Mouse (Mus musculus) thymus, postnatal 10 days (tissue): ENCODE measurements at regions not wholly inside any gene's neighbourhood (a gene's known extent, or its start where the extent isn't known, plus 50 kb on each side); places are given as distances from the start of the nearest gene placed in this dataset.

Experiments
- DNase-seq, 2 experiments: peaks; one replicate each; pipeline ENCODE4 v3.0.0; 2021; ENCODE audit warnings: low spot score in 2 of 2

DNA sequence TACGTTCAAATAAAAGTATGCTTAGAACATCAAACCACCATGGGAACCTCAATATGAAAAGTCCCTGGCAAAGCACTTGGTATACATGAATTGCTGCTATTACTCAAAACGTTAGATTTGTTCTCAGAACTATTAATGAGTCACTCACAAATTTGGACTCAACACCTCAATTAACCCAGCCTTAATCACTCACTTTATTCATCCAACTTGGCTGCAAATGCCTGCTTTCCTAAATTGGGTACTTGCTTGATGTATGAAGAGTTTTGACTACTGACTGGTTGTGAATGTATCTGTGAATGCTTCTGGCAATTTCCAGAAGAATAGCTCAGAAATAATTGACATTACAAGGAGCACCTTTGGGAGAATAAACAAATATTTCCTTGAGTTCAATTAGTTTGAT, 308.6 kb downstream of the Arl4a start:
- no peak for DNase-seq

DNA sequence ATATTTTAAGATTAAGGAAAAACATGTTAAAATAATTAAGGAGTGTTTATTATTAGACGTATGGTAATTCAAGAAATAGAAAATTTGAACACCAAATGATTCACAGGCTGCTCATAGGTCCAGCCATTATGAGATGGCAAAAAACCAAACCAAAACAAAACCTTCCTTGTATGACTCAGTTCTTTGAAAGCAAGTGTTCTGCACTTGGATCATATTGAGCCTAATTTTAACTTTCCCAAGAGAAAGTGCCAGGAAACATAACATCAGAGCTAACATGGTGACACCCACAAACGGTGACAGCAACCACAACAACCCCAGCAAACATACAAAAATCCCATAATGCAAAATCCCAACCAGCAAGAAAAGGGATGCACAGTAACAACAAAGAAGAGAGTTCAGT, 313.7 kb downstream of the Arl4a start:
- DNase-seq = no peak

DNA sequence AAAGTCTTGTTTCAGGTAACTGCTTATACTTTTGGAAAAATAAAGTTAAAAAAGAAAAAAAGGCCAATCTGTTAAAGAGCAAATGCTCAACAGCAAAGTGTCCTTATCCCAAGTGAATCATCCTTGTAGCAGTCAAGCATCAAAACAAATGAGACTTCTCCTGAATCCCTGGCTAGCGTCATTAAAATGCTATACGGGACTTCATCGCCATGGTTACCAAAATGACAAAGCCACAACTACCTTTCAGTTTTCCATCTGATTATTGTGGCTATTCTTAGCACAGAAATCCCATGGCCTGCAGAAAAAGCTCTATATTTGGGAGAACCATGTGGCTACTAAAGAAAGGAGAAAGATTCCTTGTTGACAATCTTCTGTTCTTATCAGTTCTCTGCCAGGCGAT, 322.7 kb downstream of the Arl4a start:
- no peak for DNase-seq

DNA sequence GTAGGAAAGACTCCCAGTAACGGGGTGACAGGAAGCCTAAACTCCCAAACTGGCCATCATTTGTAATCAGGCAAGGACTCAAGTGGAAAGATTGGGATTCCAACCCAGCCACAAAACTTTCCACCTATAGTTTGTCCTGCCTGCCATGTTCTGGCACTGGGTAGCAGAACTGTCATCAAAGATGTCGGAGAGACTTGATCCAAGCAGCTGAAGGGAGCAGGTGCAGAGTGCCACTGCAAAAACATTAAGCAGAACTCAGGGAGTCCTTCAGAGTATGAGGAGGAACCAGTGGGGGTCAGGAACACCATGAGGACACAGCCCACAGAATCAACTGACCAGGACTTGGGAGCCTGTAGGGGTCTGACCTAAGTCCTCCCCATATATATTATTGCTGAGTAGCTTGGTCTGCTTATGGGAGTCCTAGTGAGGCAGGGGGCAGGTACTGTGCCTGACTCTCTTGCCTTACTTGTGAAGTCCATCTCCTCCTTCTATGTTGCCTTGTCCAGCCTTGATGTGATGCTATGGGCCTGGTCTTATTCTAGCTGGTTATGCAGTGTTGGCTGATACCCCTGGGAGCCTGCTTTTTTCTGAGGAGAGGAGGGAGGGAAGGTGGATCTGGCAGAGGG, 323.5 kb downstream of the Arl4a start:
- DNase-seq = no peak

DNA sequence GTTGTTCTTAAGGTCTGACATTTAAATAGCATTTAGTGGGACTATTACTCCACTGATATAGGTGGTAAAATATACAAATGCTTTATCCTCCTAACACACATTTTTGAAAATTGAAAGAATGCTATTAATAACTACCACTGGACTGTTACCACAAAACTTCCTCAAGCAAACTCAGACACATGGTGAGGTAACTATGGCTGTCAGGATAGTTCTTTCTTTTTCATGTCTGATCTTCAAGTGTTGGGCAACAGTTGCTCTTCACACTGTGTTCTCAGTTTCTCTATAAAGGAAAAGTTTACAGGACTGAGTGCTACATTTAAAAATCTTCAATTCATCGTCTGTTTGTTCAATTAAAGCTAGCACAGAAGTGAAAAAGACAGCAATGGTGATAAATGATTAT, 326.0 kb downstream of the Arl4a start:
- DNase-seq = no peak

DNA sequence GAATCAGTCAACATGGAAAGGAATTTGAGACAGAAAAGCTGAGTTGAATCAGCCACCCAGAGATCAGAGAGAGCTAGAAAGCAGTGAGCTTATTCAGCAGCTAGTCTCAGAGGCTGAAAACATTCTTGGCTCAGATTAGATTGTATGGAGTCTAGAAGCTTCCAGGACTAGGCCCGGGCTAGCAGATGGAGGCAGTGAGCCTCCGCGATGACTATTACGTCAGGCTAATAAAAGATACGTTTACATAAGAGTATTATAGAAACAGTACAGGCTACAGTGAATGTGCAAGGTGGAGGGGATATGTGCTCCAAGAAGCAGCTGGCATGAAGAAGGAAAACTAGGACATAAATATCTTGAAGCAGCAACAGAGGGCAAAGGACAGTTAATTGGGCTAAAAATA, 328.0 kb downstream of the Arl4a start:
- DNase-seq = no peak

DNA sequence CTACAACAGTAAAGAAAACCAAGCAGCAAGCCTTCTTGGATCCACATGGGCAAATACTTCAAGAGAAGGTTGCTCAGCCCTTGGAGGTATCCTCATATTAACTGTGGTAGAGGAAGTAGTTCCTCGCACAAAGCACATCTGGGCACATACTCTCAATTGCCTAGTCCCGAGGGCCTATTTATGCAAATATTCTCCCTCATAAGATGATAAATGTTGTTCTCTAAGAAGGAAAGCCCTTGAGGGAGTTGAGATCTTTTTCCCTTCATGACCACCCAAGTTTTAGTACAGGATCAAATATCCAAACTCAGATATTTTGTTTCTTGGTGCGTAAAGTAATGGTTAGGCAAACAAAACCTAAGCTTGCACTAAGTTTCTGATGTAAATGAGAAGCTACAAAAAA, 340.6 kb downstream of the Arl4a start:
- DNase-seq = no peak

DNA sequence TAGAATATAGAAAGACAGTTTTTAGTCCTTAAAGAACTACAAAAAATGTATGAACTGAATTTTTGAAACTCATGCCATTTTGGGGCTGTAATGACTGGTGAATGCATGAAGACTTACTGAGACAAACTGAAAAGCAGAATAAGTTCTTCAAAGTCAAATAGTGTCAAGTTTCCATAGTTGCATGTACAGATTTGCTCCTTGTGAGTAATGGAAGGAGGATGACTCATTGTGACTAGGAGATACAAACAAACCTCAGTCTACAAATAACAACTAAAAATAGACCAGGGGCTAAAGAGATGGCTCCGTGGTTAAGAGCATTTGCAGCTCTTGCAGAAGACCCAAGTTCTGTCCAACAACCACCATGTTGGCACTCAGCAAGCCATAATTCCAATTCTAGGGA, 342.5 kb downstream of the Arl4a start:
- DNase-seq = no peak

DNA sequence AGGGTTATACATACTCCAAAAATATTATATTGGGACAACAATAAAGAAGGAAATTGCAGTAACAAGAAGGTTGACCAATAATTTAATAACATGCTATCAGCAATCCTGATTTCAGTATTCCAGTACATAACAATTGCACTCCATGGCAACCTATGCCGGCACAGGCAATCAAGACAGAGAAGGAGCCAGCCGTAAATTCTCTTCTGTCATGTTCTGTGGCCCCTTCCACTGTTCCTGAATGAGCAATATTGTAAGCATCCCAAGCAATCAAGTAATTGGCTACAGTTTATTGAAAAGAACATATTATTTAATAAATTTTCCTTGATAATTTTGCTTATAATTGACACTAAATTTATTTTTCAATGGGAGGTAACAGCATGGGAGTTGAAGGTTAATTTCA, 345.8 kb downstream of the Arl4a start:
- DNase-seq = no peak

DNA sequence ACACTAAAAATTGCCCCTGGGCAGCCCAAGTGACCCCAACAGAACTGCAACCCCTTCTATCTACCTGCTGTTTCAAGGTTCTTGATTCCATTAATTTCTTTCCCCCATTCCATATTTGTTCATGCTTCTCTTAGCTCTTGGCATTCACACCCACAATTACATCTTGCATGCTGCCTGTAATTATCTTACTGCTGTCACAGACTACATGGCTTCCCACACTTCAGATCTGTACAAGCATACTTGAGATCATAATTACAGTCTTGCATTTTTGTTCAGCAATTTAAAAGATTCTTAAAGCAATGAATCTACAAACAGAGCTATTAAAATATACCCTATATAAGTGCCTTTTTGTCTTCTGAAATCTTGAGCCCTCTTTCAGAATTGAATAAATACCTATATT, 352.4 kb downstream of the Arl4a start:
- DNase-seq = no peak

DNA sequence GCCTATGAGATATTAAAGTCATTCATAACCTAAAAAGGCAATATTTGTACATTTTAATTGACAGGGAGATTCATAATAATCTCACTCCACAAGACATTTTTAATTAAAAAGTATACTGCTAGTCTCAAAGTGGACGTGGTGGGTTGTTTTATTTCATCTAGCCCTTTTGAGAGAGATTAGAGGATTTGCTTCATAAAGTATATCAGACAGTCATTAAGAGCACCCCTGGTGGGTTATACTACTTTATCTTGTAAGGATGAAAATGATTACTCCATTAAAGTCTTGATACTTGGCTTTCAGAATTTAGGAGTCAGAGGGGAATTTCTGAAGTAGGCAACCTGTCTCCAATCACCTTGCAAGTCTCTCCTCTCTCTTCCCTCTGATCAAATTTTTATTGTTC, 355.7 kb downstream of the Arl4a start:
- no peak for DNase-seq

DNA sequence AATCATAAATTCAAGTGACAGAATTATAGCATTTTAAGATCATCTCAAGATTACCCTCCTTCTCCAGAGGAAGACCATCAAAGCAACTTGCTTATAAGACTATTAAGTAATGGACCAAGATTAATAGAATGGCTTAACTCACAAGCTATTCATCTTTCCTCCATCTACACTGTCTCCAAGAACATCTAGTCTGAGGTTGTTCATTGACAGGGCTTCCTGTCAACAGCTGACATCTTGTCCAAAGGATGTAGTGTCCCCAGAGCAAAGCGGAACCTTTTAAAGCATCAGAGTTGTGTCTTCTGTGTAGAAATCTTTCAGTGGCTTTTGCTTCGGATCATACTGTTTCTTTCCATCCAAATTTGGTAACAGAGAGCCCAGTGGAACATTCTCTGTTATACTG, 362.2 kb downstream of the Arl4a start:
- DNase-seq = no peak

DNA sequence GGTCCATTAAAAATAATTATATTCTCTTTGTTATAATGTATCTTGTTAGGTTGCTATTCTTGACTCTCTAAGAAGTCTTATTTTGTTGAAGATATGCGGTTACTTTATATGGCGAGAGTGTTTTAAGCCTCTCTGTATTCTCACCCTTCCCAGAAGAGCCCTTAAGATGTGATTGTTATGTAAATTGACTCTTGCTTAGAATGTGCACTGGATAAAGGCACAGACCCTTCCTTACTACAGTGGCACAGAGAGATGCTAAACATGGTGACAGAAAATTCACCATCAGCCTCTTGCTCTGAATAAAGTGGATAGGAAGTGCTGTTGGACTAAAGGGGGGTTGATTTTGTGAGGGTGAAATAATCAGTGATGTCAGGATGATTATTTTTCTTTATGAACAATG, 370.1 kb downstream of the Arl4a start:
- no peak for DNase-seq

DNA sequence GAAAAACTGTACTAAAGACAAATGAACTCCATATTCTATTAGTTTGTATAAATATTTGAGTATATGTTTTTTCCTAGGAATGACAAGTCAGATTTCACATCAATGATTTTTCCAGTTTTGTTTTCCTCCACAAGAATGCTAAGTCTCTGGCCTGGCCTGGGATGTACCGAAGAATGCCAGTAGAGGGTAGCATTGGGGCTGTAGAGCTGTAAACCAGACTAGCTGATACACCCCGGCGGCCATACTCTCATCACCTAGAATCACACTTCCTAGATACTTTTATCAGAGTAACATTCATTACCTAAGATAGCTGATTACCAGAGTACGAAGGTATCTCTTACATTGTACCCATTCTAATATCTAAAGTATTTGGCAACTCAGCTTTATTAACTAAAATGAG, 372.4 kb downstream of the Arl4a start:
- peak in 1 of 2 experiments; percentile 16 for DNase-seq

DNA sequence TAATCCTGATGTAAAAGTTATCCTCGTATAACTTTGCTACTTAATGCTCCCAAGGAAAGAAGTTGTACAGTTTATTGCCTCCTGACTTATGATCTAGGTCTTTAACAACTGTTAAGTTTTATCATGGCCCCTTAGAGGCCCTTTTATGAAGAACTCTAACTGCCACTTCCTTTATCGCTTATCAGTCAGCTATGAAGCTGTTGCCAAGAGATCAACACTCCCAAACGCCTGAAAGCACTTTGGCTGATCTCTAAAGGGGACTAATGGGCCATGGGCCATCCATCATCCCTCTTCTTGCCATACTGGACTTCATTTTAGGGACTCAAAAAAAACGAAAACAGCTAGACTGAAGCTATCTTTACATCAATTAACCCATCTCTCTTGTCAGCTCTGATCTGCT, 377.4 kb downstream of the Arl4a start:
- DNase-seq = no peak

DNA sequence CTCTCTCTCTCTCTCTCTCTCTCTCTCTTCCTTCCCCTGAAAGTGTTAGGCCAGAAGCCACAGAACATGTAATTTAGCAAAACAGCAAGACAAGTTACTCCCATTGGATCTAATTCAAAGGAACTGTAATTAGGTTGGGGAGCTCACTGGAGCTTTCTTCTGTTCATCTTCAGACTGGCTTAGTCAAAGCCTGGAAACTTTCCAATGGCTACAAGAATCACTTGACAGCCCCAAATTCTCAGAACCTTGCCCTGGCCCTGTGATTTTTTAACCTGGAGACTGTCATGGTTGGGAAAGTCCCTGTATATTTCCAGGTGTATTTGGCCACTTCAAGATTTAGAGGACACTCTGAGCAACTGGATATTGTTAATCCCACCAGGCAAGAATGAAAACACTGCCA, 381.2 kb downstream of the Arl4a start:
- DNase-seq = no peak

DNA sequence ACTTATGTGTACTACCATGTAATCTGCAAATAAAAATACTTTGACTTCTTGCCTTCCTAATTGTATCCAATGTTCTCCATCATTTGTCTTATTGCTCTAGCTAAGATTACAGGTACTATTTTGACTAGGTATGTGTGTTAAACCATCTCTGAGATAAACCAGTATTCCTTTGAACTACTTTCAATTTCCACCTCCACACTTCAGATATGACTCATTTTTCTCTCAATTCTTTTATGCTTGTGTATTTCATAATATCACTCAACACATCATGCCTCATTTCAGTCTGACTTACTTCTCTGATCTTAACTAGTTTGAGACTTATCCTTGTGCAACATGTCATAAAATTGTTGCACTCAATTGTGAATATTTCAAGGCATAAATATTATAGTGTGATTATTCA, 388.9 kb downstream of the Arl4a start:
- no peak for DNase-seq

DNA sequence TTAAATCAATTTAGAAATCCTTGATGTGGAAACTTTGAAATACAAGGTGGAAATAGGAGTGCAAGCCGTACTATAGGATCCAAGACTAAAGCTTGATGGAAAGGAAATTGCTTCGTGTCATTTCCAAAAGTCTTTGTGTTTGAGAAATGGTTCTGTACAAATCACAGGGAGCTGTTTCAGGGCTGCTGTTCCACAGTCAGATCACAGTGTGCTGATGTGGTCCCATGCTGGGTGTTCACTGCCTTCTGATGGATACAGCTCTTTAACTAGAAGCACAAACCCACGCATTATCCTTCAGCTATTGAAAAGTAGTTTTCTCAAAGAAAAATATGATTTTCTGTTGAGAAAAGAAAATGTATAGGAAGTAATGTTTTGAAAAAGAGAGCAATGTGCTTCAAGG, 391.3 kb downstream of the Arl4a start:
- no peak for DNase-seq

DNA sequence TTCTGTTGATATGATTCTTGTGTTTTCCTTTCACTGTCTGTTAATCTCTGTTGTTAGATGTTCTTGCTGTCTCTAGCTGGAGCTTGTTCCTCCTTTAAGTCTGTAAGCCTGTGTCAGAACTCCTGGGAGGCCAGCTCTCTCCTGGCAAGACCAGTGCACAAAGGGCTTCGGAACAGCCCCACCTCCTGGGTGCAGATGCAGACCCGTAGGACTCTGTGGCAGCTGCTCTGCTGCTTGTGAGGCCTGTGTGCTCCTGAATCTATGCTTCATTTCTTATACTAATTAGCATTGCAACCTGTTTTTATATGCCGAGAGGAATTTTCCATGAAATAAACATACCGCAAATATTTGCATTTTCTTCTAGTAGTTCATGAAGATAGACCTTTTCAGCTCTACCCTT, 392.2 kb downstream of the Arl4a start:
- no peak for DNase-seq

DNA sequence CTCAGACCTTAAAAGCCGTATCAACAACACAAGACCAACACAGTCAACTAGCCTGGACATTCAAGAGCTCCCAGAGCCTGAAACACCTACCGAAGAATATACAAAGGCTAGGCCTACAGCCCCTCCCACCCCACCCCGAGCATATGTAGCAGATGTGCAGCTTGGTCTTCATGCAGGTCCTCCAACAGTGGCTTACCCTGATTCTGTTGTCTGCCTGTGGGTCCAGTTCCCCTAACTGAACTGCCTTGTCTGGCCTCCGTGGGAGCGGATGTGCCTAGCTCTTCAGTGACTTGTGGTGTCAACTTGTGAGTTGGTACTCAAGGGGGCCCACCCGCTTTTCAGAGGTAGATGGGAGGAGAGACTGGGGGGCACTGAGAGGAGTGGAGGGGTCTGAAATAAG, 398.6 kb downstream of the Arl4a start:
- no peak for DNase-seq

DNA sequence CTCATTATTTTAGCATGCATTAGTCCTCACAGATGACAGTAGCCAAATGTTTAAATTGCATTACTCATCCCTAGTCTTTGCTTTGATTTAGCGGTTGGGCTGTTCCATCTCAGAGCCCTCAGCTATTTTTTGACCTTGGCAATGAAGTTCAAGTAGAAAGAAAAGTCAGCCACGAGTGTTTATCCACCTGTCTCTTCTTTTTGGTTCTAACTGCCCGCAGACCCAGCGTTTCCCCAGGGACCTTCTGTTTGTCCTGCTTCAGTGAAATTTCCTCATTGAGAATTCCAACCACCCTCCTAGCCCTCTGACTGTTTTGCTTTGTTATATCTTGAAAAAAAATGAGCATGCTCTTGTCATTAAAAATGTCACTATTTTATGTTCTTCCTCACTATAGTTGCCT, 403.5 kb downstream of the Arl4a start:
- DNase-seq = no peak

DNA sequence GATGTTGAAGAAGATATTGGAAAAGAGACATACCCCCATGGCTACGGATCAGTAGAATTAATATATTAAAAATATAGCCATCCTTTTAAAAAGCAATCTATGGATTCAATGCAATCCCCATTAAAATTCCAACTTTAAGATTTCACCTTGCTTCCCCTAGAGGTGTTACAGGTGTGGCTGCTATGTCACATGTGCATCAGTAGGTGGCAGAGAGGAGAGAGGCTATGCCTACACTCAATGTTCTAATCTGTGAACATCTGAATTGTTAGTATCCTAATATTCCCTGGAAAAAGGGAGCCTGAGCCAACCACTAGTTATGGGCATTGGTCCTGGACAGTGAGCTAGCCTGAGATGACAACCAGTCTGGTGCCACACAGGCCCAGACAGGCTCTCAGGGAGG, 416.6 kb downstream of the Arl4a start:
- no peak for DNase-seq

DNA sequence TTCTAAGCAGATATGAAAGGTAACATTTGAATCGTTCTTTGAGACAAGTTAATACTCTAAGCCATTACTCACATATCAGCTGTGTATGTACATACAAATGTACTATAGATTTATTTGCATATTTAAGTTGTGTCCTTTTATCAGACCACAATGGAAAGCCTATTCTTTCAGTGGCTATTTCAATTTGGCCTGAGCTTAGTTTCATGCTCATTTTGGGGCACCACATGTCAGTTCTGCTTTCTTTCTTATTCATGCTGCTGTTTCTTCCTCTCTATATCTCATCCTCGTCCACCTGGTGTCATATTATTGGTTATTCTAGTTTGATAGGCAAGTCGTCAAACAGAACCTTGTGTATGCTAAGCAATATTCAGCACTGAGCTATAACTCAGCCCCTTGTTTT, 432.5 kb downstream of the Arl4a start:
- DNase-seq = no peak

DNA sequence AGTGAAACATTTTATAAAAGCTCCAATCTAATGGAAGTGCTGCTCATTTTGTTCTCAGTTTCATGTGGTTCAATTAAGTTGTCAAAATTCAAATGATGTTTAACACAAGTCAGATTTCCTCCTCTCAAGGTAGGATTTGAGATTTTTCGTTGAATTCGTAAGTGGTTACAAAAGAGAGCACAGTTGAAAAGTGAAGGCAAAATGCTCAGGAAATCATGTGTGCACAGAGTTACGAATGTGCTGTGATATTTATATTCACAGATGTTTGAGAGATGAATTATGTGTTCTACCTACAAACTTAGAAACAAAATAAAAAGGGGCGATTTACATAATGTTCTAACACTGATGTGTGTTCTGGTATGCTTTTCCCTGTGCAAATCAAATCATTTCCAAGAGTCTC, 433.1 kb downstream of the Arl4a start:
- DNase-seq = no peak

DNA sequence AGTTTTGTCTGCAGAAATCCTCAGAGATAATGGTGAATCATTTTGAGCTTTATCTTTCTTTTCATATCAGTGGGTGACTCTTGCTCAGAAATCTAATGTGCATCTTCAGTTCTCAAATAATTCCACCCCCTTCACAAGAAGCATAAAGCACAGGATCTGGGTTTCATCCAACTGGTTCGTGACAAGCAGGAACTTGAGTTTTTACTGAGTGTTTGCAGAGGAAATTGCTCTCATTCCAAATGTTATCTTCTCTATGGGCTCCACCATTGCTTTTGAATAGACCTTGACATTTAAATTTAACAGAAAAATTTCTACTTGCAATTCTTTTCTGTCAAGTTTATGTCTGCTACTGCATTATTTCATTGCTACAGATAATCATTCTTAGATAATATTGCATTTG, 443.1 kb downstream of the Arl4a start:
- no peak for DNase-seq
